ENCODE assay signal across 11 mouse cellular contexts in genomic region chr2:120578286-120578685, GRCm38 (mm10). TPM values are rescaled to one million over a fixed set of nuclear protein-coding genes. Genes with fewer than 3 reads are reported as not detected.
DNase-seq lines count a peak whose midpoint lies in the region; ATAC-seq and TF ChIP-seq lines count a peak whose summit lies in the region.
"Had no signal": no experiment of that assay in that cellular context is flagged by ENCODE, and none has a peak within 500 bp of the region (broad histone marks: within the 10 kb centered on the region; RNA-seq: fewer than 3 reads in every experiment).

No protein-coding gene starts in this region.

- no peaks in the 10 kb centered on the region for H3K4me1 ChIP-seq in kidney, postnatal 0 days (replicated peaks; ENCODE audit: insufficient read depth, low read length)
- peaks cover 2% of the 10 kb centered on the region; the same call in 1 of the 2 replicates for H3K4me1 ChIP-seq in brown adipose tissue, adult 24 weeks (ENCODE audit: control insufficient read depth, insufficient read depth, insufficient read length, low read length)
- peaks cover 85% of the 10 kb centered on the region for H3K4me1 ChIP-seq in megakaryocyte, embryonic 14.5 days
- H3K4me1 ChIP-seq in embryonic facial prominence, embryonic 10.5 days, result peaks cover 16% of the 10 kb centered on the region
- H3K4me1 ChIP-seq: forebrain, embryonic 12.5 days had no signal

- no peaks in the 10 kb centered on the region for H3K27me3 ChIP-seq in kidney, postnatal 0 days (ENCODE audit: insufficient read depth, low read length)
- no peaks in the 10 kb centered on the region for H3K27me3 ChIP-seq in megakaryocyte, embryonic 14.5 days (replicated peaks)
- H3K27me3 ChIP-seq in embryonic facial prominence, embryonic 10.5 days (replicated peaks; ENCODE audit: low read depth, poor library complexity, severe bottlenecking), result no peaks in the 10 kb centered on the region
- H3K27me3 ChIP-seq: forebrain, embryonic 12.5 days; limb, embryonic 13.5 days had no signal

- DNase-seq in kidney, postnatal 0 days (ENCODE audit: low spot score), result peak; percentile 22
- DNase-seq in kidney, adult 18-20 months, result no peak
- DNase-seq in right cerebral cortex, postnatal 36 days (ENCODE audit: low spot score in 2 of 2), result no peak
- no peak for DNase-seq in cerebellum, adult 8-10 months
- DNase-seq in embryonic facial prominence, embryonic 10.5 days (ENCODE audit: low spot score), result no peak
- DNase-seq: gastrocnemius, postnatal 25 days had no signal

- TF ChIP-seq CTCF in kidney, postnatal 0 days (IDR thresholded peaks at IDR 0.05; ENCODE audit: low read depth), result no peak

- no peaks in the 10 kb centered on the region for H3K36me3 ChIP-seq in kidney, postnatal 0 days (ENCODE audit: insufficient read depth, low read length)
- H3K36me3 ChIP-seq in megakaryocyte, embryonic 14.5 days (replicated peaks; ENCODE audit: low read length), result peaks cover 43% of the 10 kb centered on the region
- peaks cover 11% of the 10 kb centered on the region; the same call in 1 of the 2 replicates for H3K36me3 ChIP-seq in embryonic facial prominence, embryonic 10.5 days (replicated peaks)
- H3K36me3 ChIP-seq: forebrain, embryonic 12.5 days had no signal

- no peak overlapping the region for H3K4me3 ChIP-seq in kidney, postnatal 0 days (replicated peaks; ENCODE audit: low read depth, low read length)
- no peak overlapping the region for H3K4me3 ChIP-seq in brown adipose tissue, adult 24 weeks (ENCODE audit: insufficient read depth, low read depth, low read length)
- peak overlapping the region; percentile 46 for H3K4me3 ChIP-seq in megakaryocyte, embryonic 14.5 days (replicated peaks)
- no peak overlapping the region for H3K4me3 ChIP-seq in embryonic facial prominence, embryonic 10.5 days
- H3K4me3 ChIP-seq: forebrain, embryonic 12.5 days; limb, embryonic 13.5 days had no signal

- no peak; the same call in 1 of the 2 replicates for ATAC-seq in kidney, postnatal 0 days (replicated peaks; ENCODE audit: low FRiP score, low read depth)
- ATAC-seq in CD4-positive, CD25-positive, alpha-beta regulatory T cell, adult 4 months, result peak; percentile 85

- no peak overlapping the region for H3K9ac ChIP-seq in kidney, postnatal 0 days (ENCODE audit: low read depth, low read length)
- H3K9ac ChIP-seq: forebrain, embryonic 12.5 days; limb, embryonic 13.5 days had no signal

- H3K27ac ChIP-seq in kidney, postnatal 0 days, result no peak overlapping the region
- H3K27ac ChIP-seq in brown adipose tissue, adult 24 weeks (replicated peaks; ENCODE audit: low read depth, low read length), result peak overlapping the region; percentile 48; the same call in 1 of the 2 replicates
- H3K27ac ChIP-seq in embryonic facial prominence, embryonic 10.5 days (replicated peaks), result no peak overlapping the region
- H3K27ac ChIP-seq: forebrain, embryonic 12.5 days; limb, embryonic 13.5 days had no signal

- H3K4me2 ChIP-seq in kidney, postnatal 0 days (ENCODE audit: low read length), result no peak overlapping the region
- H3K4me2 ChIP-seq: forebrain, embryonic 12.5 days; limb, embryonic 13.5 days had no signal

- H3K9me3 ChIP-seq in kidney, postnatal 0 days (replicated peaks; ENCODE audit: low read length), result no peaks in the 10 kb centered on the region
- no peaks in the 10 kb centered on the region for H3K9me3 ChIP-seq in megakaryocyte, embryonic 14.5 days
- no peaks in the 10 kb centered on the region for H3K9me3 ChIP-seq in embryonic facial prominence, embryonic 10.5 days
- H3K9me3 ChIP-seq: forebrain, embryonic 12.5 days; limb, embryonic 13.5 days had no signal

- WGBS in kidney, postnatal 0 days, result 66% methylated on average over 5 of the region's 5 CpGs
- 87% methylated on average over 5 of the region's 5 CpGs for WGBS in embryonic facial prominence, embryonic 10.5 days

RNA-seq across cellular contexts. Expression of gene Snap23, which starts 10.8 kb away (rescaled TPM):
- polyA plus RNA-seq in kidney, postnatal 0 days (2015; fragmentation: Nextera tagmentation; extraction: Ambion mirVana), result 36.3 and 39.5 TPM in 2 replicates
- 10 to 100 TPM; 51.9 to 61.8 TPM for polyA plus RNA-seq in CD4-positive, CD25-positive, alpha-beta regulatory T cell, adult 4 months (2017; shearing (Covaris generic))
- polyA plus RNA-seq in brown adipose tissue, adult 24 weeks (2012; ENCODE audit: insufficient read depth, insufficient read length, missing spikeins), result 33.7 and 42.4 TPM in 2 replicates
- 4.7 and 18.1 TPM in 2 replicates for polyA plus RNA-seq in megakaryocyte, embryonic 14.5 days (2012; ENCODE audit: insufficient read depth, low replicate concordance)
- polyA plus RNA-seq in embryonic facial prominence, embryonic 10.5 days (2016; fragmentation: Nextera tagmentation; extraction: Ambion mirVana), result 57.4 and 60.5 TPM in 2 replicates

RNA-seq across cellular contexts. Expression of gene Zfp106, which starts 14.6 kb away (rescaled TPM):
- 32.5 and 36.5 TPM in 2 replicates for polyA plus RNA-seq in kidney, postnatal 0 days (2015; fragmentation: Nextera tagmentation; extraction: Ambion mirVana)
- 10 to 100 TPM; 20.9 to 26.0 TPM for polyA plus RNA-seq in CD4-positive, CD25-positive, alpha-beta regulatory T cell, adult 4 months (2017; shearing (Covaris generic))
- polyA plus RNA-seq in brown adipose tissue, adult 24 weeks (2012; ENCODE audit: insufficient read depth, insufficient read length, missing spikeins), result 53.3 and 93.2 TPM in 2 replicates
- polyA plus RNA-seq in megakaryocyte, embryonic 14.5 days (2012; ENCODE audit: insufficient read depth, low replicate concordance), result 1.5 and 7.7 TPM in 2 replicates
- 77.8 and 78.8 TPM in 2 replicates for polyA plus RNA-seq in embryonic facial prominence, embryonic 10.5 days (2016; fragmentation: Nextera tagmentation; extraction: Ambion mirVana)

RNA-seq across cellular contexts. Expression of gene Haus2, which starts 30.9 kb away (rescaled TPM):
- 14.1 and 18.4 TPM in 2 replicates for polyA plus RNA-seq in kidney, postnatal 0 days (2015; fragmentation: Nextera tagmentation; extraction: Ambion mirVana)
- polyA plus RNA-seq in CD4-positive, CD25-positive, alpha-beta regulatory T cell, adult 4 months (2017; shearing (Covaris generic)), result 10 to 100 TPM; 14.1 to 22.1 TPM
- 10.9 and 12.2 TPM in 2 replicates for polyA plus RNA-seq in brown adipose tissue, adult 24 weeks (2012; ENCODE audit: insufficient read depth, insufficient read length, missing spikeins)
- 0.89 and 1.6 TPM in 2 replicates for polyA plus RNA-seq in megakaryocyte, embryonic 14.5 days (2012; ENCODE audit: insufficient read depth, low replicate concordance)
- polyA plus RNA-seq in embryonic facial prominence, embryonic 10.5 days (2016; fragmentation: Nextera tagmentation; extraction: Ambion mirVana), result 35.3 and 36.4 TPM in 2 replicates

RNA-seq across cellular contexts. Expression of gene Lrrc57, which starts 31.0 kb away (rescaled TPM):
- polyA plus RNA-seq in kidney, postnatal 0 days (2015; fragmentation: Nextera tagmentation; extraction: Ambion mirVana), result 19.2 and 20.8 TPM in 2 replicates
- 10 to 100 TPM; 33.0 to 37.2 TPM for polyA plus RNA-seq in CD4-positive, CD25-positive, alpha-beta regulatory T cell, adult 4 months (2017; shearing (Covaris generic))
- 13.8 and 22.7 TPM in 2 replicates for polyA plus RNA-seq in brown adipose tissue, adult 24 weeks (2012; ENCODE audit: insufficient read depth, insufficient read length, missing spikeins)
- polyA plus RNA-seq in megakaryocyte, embryonic 14.5 days (2012; ENCODE audit: insufficient read depth, low replicate concordance), result 2.1 TPM in 1 of 2 replicates, not detected in the other
- polyA plus RNA-seq in embryonic facial prominence, embryonic 10.5 days (2016; fragmentation: Nextera tagmentation; extraction: Ambion mirVana), result 26.6 and 27.4 TPM in 2 replicates

RNA-seq across cellular contexts. Expression of gene Stard9, which starts 50.6 kb away (rescaled TPM):
- polyA plus RNA-seq in kidney, postnatal 0 days (2015; fragmentation: Nextera tagmentation; extraction: Ambion mirVana), result 4.3 and 4.5 TPM in 2 replicates
- polyA plus RNA-seq in CD4-positive, CD25-positive, alpha-beta regulatory T cell, adult 4 months (2017; shearing (Covaris generic)), result under 1 TPM; 0.48 to 0.59 TPM
- 2.3 and 3.9 TPM in 2 replicates for polyA plus RNA-seq in brown adipose tissue, adult 24 weeks (2012; ENCODE audit: insufficient read depth, insufficient read length, missing spikeins)
- 0.30 TPM in 1 of 2 replicates, not detected in the other for polyA plus RNA-seq in megakaryocyte, embryonic 14.5 days (2012; ENCODE audit: insufficient read depth, low replicate concordance)
- polyA plus RNA-seq in embryonic facial prominence, embryonic 10.5 days (2016; fragmentation: Nextera tagmentation; extraction: Ambion mirVana), result 2.6 and 3.4 TPM in 2 replicates
